Mouse (Mus musculus) lung, embryonic 16.5 days (tissue): Measurements from ENCODE around the gene L1td1. TPM values are rescaled to one million over a fixed set of nuclear protein-coding genes. Genes with fewer than 3 reads are reported as not detected.
"Not testable (repeated sequence)": the region's sequence is repeated elsewhere in the genome, so short reads cannot be mapped to it uniquely, and the experiment has no call there.

Experiments used
- ATAC-seq: fragments of 200-750 bp; cut with Nextera tagmentation; 2 replicates; pipeline ENCODE4 v1.8.0; 2017; ENCODE audit warnings: low read depth, mild to moderate bottlenecking, moderate library complexity
- H3K27ac ChIP-seq: fragments of 300-500 bp; sonication (generic); 2 replicates; pipeline ENCODE4 v1.5.1; 2014; ENCODE audit warnings: mild to moderate bottlenecking, control low read depth, low read length
- H3K27me3 ChIP-seq: fragments of 300-500 bp; sonication (generic); 2 replicates; pipeline ENCODE4 v1.6.1; 2014; ENCODE audit warnings: low read depth, low read length, mixed read lengths; ENCODE audit not compliant: control insufficient read depth, insufficient read depth
- H3K36me3 ChIP-seq: fragments of 300-500 bp; sonication (generic); 2 replicates; pipeline ENCODE4 v1.6.1; 2014; ENCODE audit warnings: low read length; ENCODE audit not compliant: control insufficient read depth, insufficient read depth
- H3K4me1 ChIP-seq: fragments of 300-500 bp; sonication (generic); replicated peaks from 2 replicates; pipeline ENCODE4 v1.6.1; 2014; ENCODE audit warnings: low read length, mixed read lengths; ENCODE audit not compliant: control insufficient read depth, insufficient read depth
- H3K4me2 ChIP-seq: fragments of 300-500 bp; sonication (generic); 2 replicates; pipeline ENCODE4 v1.6.1; 2014; ENCODE audit warnings: low read depth, low read length, control low read depth
- H3K4me3 ChIP-seq: fragments of 300-500 bp; sonication (generic); 2 replicates; pipeline ENCODE4 v1.5.1; 2014; ENCODE audit warnings: mild to moderate bottlenecking, low read length, control low read depth
- H3K9ac ChIP-seq: fragments of 300-500 bp; sonication (generic); 2 replicates; pipeline ENCODE4 v1.6.1; 2014; ENCODE audit warnings: low read length, control low read depth
- H3K9me3 ChIP-seq: fragments of 300-500 bp; sonication (generic); 2 replicates; pipeline ENCODE4 v1.6.1; 2016; ENCODE audit warnings: low read length; ENCODE audit not compliant: control insufficient read depth
- WGBS: fragments of 180-500 bp; shearing (Covaris S2); extraction: QIAGEN DNeasy Blood & Tissue Kit; methylation state at CpG from one replicate; pipeline ENCODE4 v1.1.7; 2014; 5-methylcytosine and 5-hydroxymethylcytosine counted together
- polyA plus RNA-seq: library from polyadenylated mRNA; unstranded; fragments of >200 nt; fragmentation: Nextera tagmentation; extraction: Ambion mirVana; gene quantifications from 2 replicates; pipeline ENCODE4 v1.2.1, GENCODE M21; 2015

Gene L1td1
- polyA plus RNA-seq, 1 experiment from 2014 or later = 0.18 TPM

- Histone ChIP-seq H3K4me1 (no peaks in the 10 kb centered on the region), H3K27me3 (no peaks in the 10 kb centered on the region), H3K4me2 (no peak overlapping the region), H3K9ac (no peak overlapping the region), H3K36me3 (no peaks in the 10 kb centered on the region), H3K4me3 (no peak overlapping the region), H3K27ac (no peak overlapping the region), H3K9me3 (no peaks in the 10 kb centered on the region)
- no peak for ATAC-seq
- WGBS = 80% methylated on average over 3 of the region's 3 CpGs
Observed at GRCm38 (mm10) chr4:98700156-98700555, 26.4 kb upstream of the L1td1 start.

DNA sequence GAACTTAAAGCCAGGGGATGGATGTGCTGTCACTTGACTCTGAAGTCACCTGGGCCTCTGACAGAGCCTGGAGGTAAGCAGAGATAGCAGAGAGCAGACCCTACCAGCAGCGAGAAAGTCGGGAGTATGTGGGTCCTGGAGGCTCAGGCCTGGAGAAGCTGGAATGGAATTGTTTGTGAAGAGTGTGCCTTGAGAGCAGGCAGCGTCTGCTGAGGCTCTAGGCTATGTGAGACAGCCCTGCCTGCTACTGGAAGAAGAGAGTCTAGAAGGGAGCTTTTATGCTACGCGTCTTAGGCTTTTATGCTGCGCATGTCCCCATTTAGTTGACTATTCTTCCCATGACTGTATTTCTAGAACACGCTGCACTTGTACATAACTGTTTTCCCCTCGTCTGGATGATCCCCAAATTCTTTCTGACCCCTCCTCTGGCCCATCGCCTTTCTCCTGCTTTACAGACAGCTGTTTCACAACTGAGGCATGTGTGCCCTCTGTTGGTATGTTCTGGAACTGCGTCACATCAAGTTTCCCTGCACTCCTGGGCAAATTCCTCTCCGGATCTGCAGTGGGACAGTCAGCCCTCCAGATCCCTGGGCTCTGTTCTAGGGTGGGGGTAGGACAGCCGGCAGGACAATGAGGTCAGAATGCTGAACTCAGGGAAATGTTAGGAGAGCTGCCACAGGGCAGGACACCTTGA is 24.2 kb upstream of the L1td1 start:
- Histone ChIP-seq H3K4me2 (no peak overlapping the region), H3K9me3 (no peaks in the 10 kb centered on the region), H3K27ac (no peak overlapping the region), H3K36me3 (no peaks in the 10 kb centered on the region), H3K27me3 (no peaks in the 10 kb centered on the region), H3K4me3 (no peak overlapping the region), H3K9ac (no peak overlapping the region), H3K4me1 (no peaks in the 10 kb centered on the region)
- peak; percentile 71 for ATAC-seq
- WGBS = 20% methylated on average over 12 of the region's 12 CpGs

- no peaks in the 10 kb centered on the region for H3K9me3 ChIP-seq
- no peak overlapping the region for H3K27ac ChIP-seq
- no peaks in the 10 kb centered on the region for H3K4me1 ChIP-seq
- H3K9ac ChIP-seq = no peak overlapping the region
- no peak overlapping the region for H3K4me3 ChIP-seq
- H3K36me3 ChIP-seq = no peaks in the 10 kb centered on the region
- H3K4me2 ChIP-seq = no peak overlapping the region
- H3K27me3 ChIP-seq = no peaks in the 10 kb centered on the region
- WGBS = 89% methylated on average over 8 of the region's 8 CpGs
- ATAC-seq = no peak
Observed at GRCm38 (mm10) chr4:98710891-98711290, 15.6 kb upstream of the L1td1 start.

- H3K9ac ChIP-seq = no peak overlapping the region
- no peak overlapping the region for H3K4me3 ChIP-seq
- WGBS = 80% methylated on average over 17 of the region's 17 CpGs
Observed at GRCm38 (mm10) chr4:98717735-98718546, 8.6 kb upstream of the L1td1 start.

GRCm38 (mm10) chr4:98718547-98718917 is 8.0 kb upstream of the L1td1 start:
- Histone ChIP-seq H3K4me3 (no peak overlapping the region), H3K36me3 (no peaks in the 10 kb centered on the region), H3K9ac (no peak overlapping the region), H3K4me2 (no peak overlapping the region), H3K27ac (no peak overlapping the region), H3K9me3 (no peaks in the 10 kb centered on the region), H3K4me1 (no peaks in the 10 kb centered on the region), H3K27me3 (no peaks in the 10 kb centered on the region)
- ATAC-seq = no peak
- WGBS = 84% methylated on average over 10 of the region's 10 CpGs

More at GRCm38 (mm10) chr4:98717735-98718546, 8.6 kb upstream of the L1td1 start:
- no peak for ATAC-seq
- no peaks in the 10 kb centered on the region for H3K27me3 ChIP-seq
- H3K27ac ChIP-seq = no peak overlapping the region
- no peaks in the 10 kb centered on the region for H3K9me3 ChIP-seq
- no peaks in the 10 kb centered on the region for H3K36me3 ChIP-seq
- H3K4me1 ChIP-seq = no peaks in the 10 kb centered on the region
- H3K4me2 ChIP-seq = no peak overlapping the region

DNA sequence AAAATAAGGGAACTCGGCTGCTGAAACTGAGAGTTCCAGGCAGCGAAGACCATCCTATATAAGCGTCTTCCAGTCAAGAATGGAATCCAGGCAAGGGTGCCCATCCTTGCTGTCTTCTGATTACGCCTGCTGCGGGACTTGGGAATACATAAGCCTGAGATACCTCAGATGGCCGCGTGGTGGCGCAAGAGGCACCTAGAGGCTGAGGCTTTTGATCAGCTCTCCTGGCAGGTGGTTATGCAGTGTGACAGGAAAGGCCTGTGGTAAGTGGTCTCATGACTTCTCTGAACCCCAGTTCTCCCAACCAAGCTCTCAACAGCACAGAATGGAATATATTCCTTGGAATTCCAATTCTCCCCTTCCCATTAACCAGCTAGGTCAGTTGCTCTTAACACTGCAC is 4.1 kb upstream of the L1td1 start:
- peaks cover 8% of the 10 kb centered on the region for H3K4me1 ChIP-seq
- no peak overlapping the region for H3K27ac ChIP-seq
- H3K36me3 ChIP-seq = no peaks in the 10 kb centered on the region
- ATAC-seq = peak; percentile 37; the same call in 1 of the 2 replicates
- H3K4me3 ChIP-seq = no peak overlapping the region
- 9% methylated on average over 8 of the region's 8 CpGs for WGBS
- H3K9ac ChIP-seq = no peak overlapping the region
- H3K27me3 ChIP-seq = peaks cover 7% of the 10 kb centered on the region
- no peaks in the 10 kb centered on the region for H3K9me3 ChIP-seq
- H3K4me2 ChIP-seq = no peak overlapping the region

DNA sequence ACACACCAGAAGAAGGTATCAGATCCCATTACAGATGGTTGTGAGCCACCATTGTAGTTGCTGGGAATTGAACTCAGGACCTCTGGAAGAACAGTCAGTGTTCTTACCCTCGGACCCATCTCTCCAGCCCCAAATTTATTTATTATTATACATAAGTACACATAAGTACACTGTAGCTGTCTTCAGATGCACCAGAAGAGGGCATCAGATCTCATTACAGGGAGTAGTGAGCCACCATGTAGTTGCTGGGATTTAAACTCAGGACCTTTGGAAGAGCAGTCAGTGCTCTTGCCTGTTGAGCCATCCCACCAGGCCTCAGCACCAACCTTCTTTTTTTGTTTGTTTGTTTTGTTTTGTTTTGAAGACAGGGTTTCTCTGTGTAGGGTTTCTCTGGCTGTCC is 1.9 kb upstream of the L1td1 start:
- H3K9ac ChIP-seq, H3K36me3 ChIP-seq, ATAC-seq, H3K27me3 ChIP-seq, H3K4me2 ChIP-seq, H3K4me3 ChIP-seq, H3K9me3 ChIP-seq, H3K27ac ChIP-seq: not testable (repeated sequence)
- peaks cover 14% of the 10 kb centered on the region for H3K4me1 ChIP-seq
- WGBS = 75% methylated on average over 1 of the region's 1 CpGs

- Histone ChIP-seq H3K27ac (no peak overlapping the region), H3K36me3 (no peaks in the 10 kb centered on the region), H3K4me1 (peaks cover 14% of the 10 kb centered on the region), H3K9ac (no peak overlapping the region), H3K27me3 (peaks cover 10% of the 10 kb centered on the region), H3K4me3 (no peak overlapping the region), H3K4me2 (no peak overlapping the region), H3K9me3 (no peaks in the 10 kb centered on the region)
- 36% methylated on average over 4 of the region's 4 CpGs for WGBS
- ATAC-seq = no peak
Observed at GRCm38 (mm10) chr4:98725439-98725838, 1.1 kb upstream of the L1td1 start.

DNA sequence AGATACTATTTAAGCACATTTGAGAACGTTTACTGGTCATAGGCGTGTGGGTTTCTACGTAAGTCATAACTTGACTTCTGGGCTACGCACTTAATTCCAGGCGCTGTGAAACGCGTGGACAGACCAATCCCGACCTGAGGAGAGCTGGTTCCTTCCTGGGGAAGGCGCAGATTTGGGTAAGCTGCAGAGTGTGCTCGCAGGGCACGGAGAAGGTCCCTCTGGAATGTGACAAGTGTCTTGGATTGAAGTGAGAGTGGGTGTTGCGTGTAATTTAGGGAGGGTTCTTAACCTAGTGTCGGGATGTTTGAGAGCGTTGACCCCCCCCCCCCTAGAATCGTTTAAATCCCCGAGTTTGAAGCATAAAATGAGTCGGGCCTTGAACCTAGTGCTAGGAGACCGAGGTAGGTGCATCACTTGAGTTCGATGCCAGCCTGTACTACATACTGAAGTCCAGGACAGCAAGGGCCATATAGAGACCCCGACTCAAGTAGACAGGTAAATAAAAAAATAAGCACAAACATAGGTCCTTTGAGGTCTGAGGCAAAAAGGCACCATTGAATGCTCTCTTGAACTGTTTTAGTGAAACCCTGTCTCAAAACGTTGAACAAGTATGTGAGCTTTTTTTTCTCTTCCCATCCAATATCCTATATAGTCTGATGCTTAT is 893 bp downstream of the L1td1 start:
- Histone ChIP-seq H3K27ac (no peak overlapping the region), H3K27me3 (peaks cover 10% of the 10 kb centered on the region), H3K4me2 (peak overlapping the region; percentile 64), H3K36me3 (no peaks in the 10 kb centered on the region), H3K9me3 (no peaks in the 10 kb centered on the region), H3K4me1 (peaks cover 14% of the 10 kb centered on the region), H3K4me3 (peak overlapping the region; percentile 39), H3K9ac (peak overlapping the region; percentile 62; the same call in 1 of the 2 replicates)
- 0 out of 2 replicates have a peak, but pooled peaks have one; percentile 34 for ATAC-seq
- 5% methylated on average over 21 of the region's 21 CpGs for WGBS
